Mouse (Mus musculus): ENCODE data around the gene Slc44a2. TPM values are rescaled to one million over a fixed set of nuclear protein-coding genes. Genes with fewer than 3 reads are reported as not detected.

Gene Slc44a2
- polyA plus RNA-seq, 1 experiment from 2014 or later = 14.4 TPM

GRCm38 (mm10) chr9:21324269-21324668 lies 3.8 kb downstream of the Slc44a2 start:
- H3K9me3 ChIP-seq (ENCODE audit: low read length) = no peaks in the 10 kb centered on the region
- ATAC-seq = no peak
- H3K36me3 ChIP-seq (replicated peaks; ENCODE audit: insufficient read depth, low read length) = no peaks in the 10 kb centered on the region; the same call in 1 of the 2 replicates
- H3K4me1 ChIP-seq (ENCODE audit: insufficient read depth) = peaks cover 34% of the 10 kb centered on the region
- no peak for DNase-seq
- H3K4me3 ChIP-seq (ENCODE audit: low read depth, low read length) = no peak overlapping the region
- H3K27ac ChIP-seq (ENCODE audit: low read depth) = no peak overlapping the region
- H3K9ac ChIP-seq (replicated peaks) = no peak overlapping the region
- H3K27me3 ChIP-seq (ENCODE audit: insufficient read depth, low read length) = no peaks in the 10 kb centered on the region
- no peak overlapping the region for H3K4me2 ChIP-seq (ENCODE audit: low read depth, low read length)
- no peak for TF ChIP-seq CTCF (IDR thresholded peaks at IDR 0.05; ENCODE audit: low read depth)
- no peak; the same call in 1 of the 2 replicates for TF ChIP-seq EP300 (IDR thresholded peaks at IDR 0.05; ENCODE audit: low read depth)
- 60% methylated on average over 11 of the region's 11 CpGs for WGBS (ENCODE audit: insufficient replicate concordance)

- no peak overlapping the region for H3K9ac ChIP-seq (replicated peaks)
- DNase-seq = no peak
- H3K4me1 ChIP-seq (ENCODE audit: insufficient read depth) = peaks cover 27% of the 10 kb centered on the region
- no peaks in the 10 kb centered on the region for H3K9me3 ChIP-seq (ENCODE audit: low read length)
- H3K27me3 ChIP-seq (ENCODE audit: insufficient read depth, low read length) = no peaks in the 10 kb centered on the region
- WGBS (ENCODE audit: insufficient replicate concordance) = 32% methylated on average over 3 of the region's 3 CpGs
- TF ChIP-seq EP300 (IDR thresholded peaks at IDR 0.05; ENCODE audit: low read depth) = no peak
- peak; percentile 31; the same call in 1 of the 2 replicates for TF ChIP-seq CTCF (IDR thresholded peaks at IDR 0.05; ENCODE audit: low read depth)
- peak overlapping the region; percentile 66 for H3K27ac ChIP-seq (ENCODE audit: low read depth)
- no peak overlapping the region; the same call in 1 of the 2 replicates for H3K4me3 ChIP-seq (ENCODE audit: low read depth, low read length)
- H3K4me2 ChIP-seq (ENCODE audit: low read depth, low read length) = 0 out of 2 replicates have a peak overlapping the region, but pooled peaks have one; percentile 27
- ATAC-seq = no peak
- no peaks in the 10 kb centered on the region; the same call in 1 of the 2 replicates for H3K36me3 ChIP-seq (replicated peaks; ENCODE audit: insufficient read depth, low read length)
These were observed 7.1 kb downstream of the Slc44a2 start for GRCm38 (mm10) chr9:21327569-21327968.

- Histone ChIP-seq H3K4me2 (ENCODE audit: low read depth, low read length) (0 out of 2 replicates have a peak overlapping the region, but pooled peaks have one; percentile 32), H3K27me3 (ENCODE audit: insufficient read depth, low read length) (no peaks in the 10 kb centered on the region), H3K4me1 (ENCODE audit: insufficient read depth) (peaks cover 32% of the 10 kb centered on the region), H3K9ac (replicated peaks) (no peak overlapping the region), H3K27ac (ENCODE audit: low read depth) (peak overlapping the region; percentile 66), H3K9me3 (ENCODE audit: low read length) (no peaks in the 10 kb centered on the region), H3K4me3 (ENCODE audit: low read depth, low read length) (no peak overlapping the region; the same call in 1 of the 2 replicates), H3K36me3 (replicated peaks; ENCODE audit: insufficient read depth, low read length) (no peaks in the 10 kb centered on the region; the same call in 1 of the 2 replicates)
- TF ChIP-seq EP300 (IDR thresholded peaks at IDR 0.05; ENCODE audit: low read depth) (no peak), CTCF (IDR thresholded peaks at IDR 0.05; ENCODE audit: low read depth) (no peak)
- no peak for DNase-seq
- ATAC-seq = peak; percentile 35; the same call in 1 of the 2 replicates
- 25% methylated on average over 3 of the region's 3 CpGs for WGBS (ENCODE audit: insufficient replicate concordance)
These were observed 7.5 kb downstream of the Slc44a2 start for GRCm38 (mm10) chr9:21328041-21328440.

GRCm38 (mm10) chr9:21329041-21329440 lies 8.5 kb downstream of the Slc44a2 start:
- WGBS (ENCODE audit: insufficient replicate concordance) = 44% methylated on average over 3 of the region's 5 CpGs
- Histone ChIP-seq H3K4me3 (ENCODE audit: low read depth, low read length) (no peak overlapping the region), H3K27me3 (ENCODE audit: insufficient read depth, low read length) (no peaks in the 10 kb centered on the region), H3K36me3 (replicated peaks; ENCODE audit: insufficient read depth, low read length) (no peaks in the 10 kb centered on the region), H3K9ac (replicated peaks) (no peak overlapping the region), H3K4me1 (ENCODE audit: insufficient read depth) (peaks cover 32% of the 10 kb centered on the region), H3K9me3 (ENCODE audit: low read length) (no peaks in the 10 kb centered on the region), H3K27ac (ENCODE audit: low read depth) (no peak overlapping the region), H3K4me2 (ENCODE audit: low read depth, low read length) (no peak overlapping the region)
- ATAC-seq (no peak), DNase-seq (no peak)
- TF ChIP-seq EP300 (IDR thresholded peaks at IDR 0.05; ENCODE audit: low read depth) (no peak), CTCF (IDR thresholded peaks at IDR 0.05; ENCODE audit: low read depth) (no peak)

- TF ChIP-seq EP300 (IDR thresholded peaks at IDR 0.05; ENCODE audit: low read depth) (no peak), CTCF (IDR thresholded peaks at IDR 0.05; ENCODE audit: low read depth) (no peak)
- Histone ChIP-seq H3K4me3 (ENCODE audit: low read depth, low read length) (no peak overlapping the region), H3K4me2 (ENCODE audit: low read depth, low read length) (no peak overlapping the region), H3K27ac (ENCODE audit: low read depth) (no peak overlapping the region), H3K36me3 (replicated peaks; ENCODE audit: insufficient read depth, low read length) (no peaks in the 10 kb centered on the region), H3K9me3 (ENCODE audit: low read length) (no peaks in the 10 kb centered on the region), H3K27me3 (ENCODE audit: insufficient read depth, low read length) (no peaks in the 10 kb centered on the region), H3K4me1 (ENCODE audit: insufficient read depth) (peaks cover 32% of the 10 kb centered on the region), H3K9ac (replicated peaks) (no peak overlapping the region)
- 82% methylated on average over 10 of the region's 10 CpGs for WGBS (ENCODE audit: insufficient replicate concordance)
- DNase-seq = no peak
- ATAC-seq = peak; percentile 48; the same call in 1 of the 2 replicates
These were observed 9.3 kb downstream of the Slc44a2 start for GRCm38 (mm10) chr9:21329699-21330289.

- TF ChIP-seq EP300 (IDR thresholded peaks at IDR 0.05; ENCODE audit: low read depth) (no peak), CTCF (IDR thresholded peaks at IDR 0.05; ENCODE audit: low read depth) (no peak)
- H3K27me3 ChIP-seq (ENCODE audit: insufficient read depth, low read length) = no peaks in the 10 kb centered on the region
- no peak overlapping the region for H3K4me3 ChIP-seq (ENCODE audit: low read depth, low read length)
- no peak overlapping the region for H3K4me2 ChIP-seq (ENCODE audit: low read depth, low read length)
- H3K9me3 ChIP-seq (ENCODE audit: low read length) = no peaks in the 10 kb centered on the region
- DNase-seq (no peak), ATAC-seq (no peak)
- H3K36me3 ChIP-seq (replicated peaks; ENCODE audit: insufficient read depth, low read length) = no peaks in the 10 kb centered on the region
- peaks cover 32% of the 10 kb centered on the region for H3K4me1 ChIP-seq (ENCODE audit: insufficient read depth)
- H3K27ac ChIP-seq (ENCODE audit: low read depth) = no peak overlapping the region
- WGBS (ENCODE audit: insufficient replicate concordance) = 54% methylated on average over 12 of the region's 12 CpGs
- H3K9ac ChIP-seq (replicated peaks) = no peak overlapping the region
These were observed 11.1 kb downstream of the Slc44a2 start for GRCm38 (mm10) chr9:21331365-21332140.
